Mouse (Mus musculus): ENCODE measurements at regions not wholly inside any gene's neighbourhood (a gene's known extent, or its start where the extent isn't known, plus 50 kb on each side); places are given as distances from the start of the nearest gene placed in this dataset.

- TF ChIP-seq POLR2A (IDR thresholded peaks at IDR 0.05; ENCODE audit: low read depth, low read length) (no peak), CTCF (conservative IDR thresholded peaks at IDR 0.05; ENCODE audit: insufficient read depth, insufficient read length, low read depth, low read length) (no peak)
Observed at GRCm38 (mm10) chr5:35185826-35186225, 80.3 kb upstream of the Lrpap1 start.

Measured in kidney, adult 2 months (tissue).